Mouse (Mus musculus) liver, embryonic 15.5 days (tissue): ENCODE measurements around the gene H2-T24. TPM values are rescaled to one million over a fixed set of nuclear protein-coding genes. Genes with fewer than 3 reads are reported as not detected.
"Not testable (repeated sequence)": the region's sequence is repeated elsewhere in the genome, so short reads cannot be mapped to it uniquely, and the experiment has no call there.

Experiments
- ATAC-seq: fragments of 200-750 bp; cut with Nextera tagmentation; 2 replicates; pipeline ENCODE4 v1.8.0; 2017; ENCODE audit warnings: moderate number of reproducible peaks, mild to moderate bottlenecking, moderate library complexity; ENCODE audit not compliant: insufficient read depth
- H3K27ac ChIP-seq: fragments of 300-500 bp; sonication (generic); replicated peaks from 2 replicates; pipeline ENCODE4 v1.5.1; 2015; ENCODE audit warnings: mild to moderate bottlenecking, inconsistent platforms
- H3K27me3 ChIP-seq: fragments of 300-500 bp; sonication (generic); 2 replicates; pipeline ENCODE4 v1.6.1; 2015; ENCODE audit warnings: mild to moderate bottlenecking, inconsistent platforms
- H3K36me3 ChIP-seq: fragments of 300-500 bp; sonication (generic); replicated peaks from 2 replicates; pipeline ENCODE4 v1.6.1; 2015; ENCODE audit warnings: moderate library complexity, mild to moderate bottlenecking, inconsistent platforms
- H3K4me1 ChIP-seq: fragments of 300-500 bp; sonication (generic); replicated peaks from 2 replicates; pipeline ENCODE4 v1.6.1; 2015; ENCODE audit warnings: inconsistent platforms
- H3K4me2 ChIP-seq: fragments of 300-500 bp; sonication (generic); 2 replicates; pipeline ENCODE4 v1.6.1; 2015; ENCODE audit warnings: moderate library complexity, mild to moderate bottlenecking, inconsistent platforms
- H3K4me3 ChIP-seq: fragments of 300-500 bp; sonication (generic); replicated peaks from 2 replicates; pipeline ENCODE4 v1.5.1; 2015; ENCODE audit warnings: mild to moderate bottlenecking, inconsistent platforms
- H3K9ac ChIP-seq: fragments of 300-500 bp; sonication (generic); 2 replicates; pipeline ENCODE4 v1.6.1; 2015; ENCODE audit warnings: moderate library complexity, mild to moderate bottlenecking, inconsistent platforms
- H3K9me3 ChIP-seq: fragments of 300-500 bp; sonication (generic); replicated peaks from 2 replicates; pipeline ENCODE4 v1.6.1; 2016; ENCODE audit warnings: inconsistent platforms
- WGBS: fragments of 180-500 bp; shearing (Covaris S2); methylation state at CpG from one replicate; pipeline ENCODE4 v1.1.7; 2015; ENCODE audit warnings: mixed read lengths; ENCODE audit not compliant: insufficient replicate concordance; 5-methylcytosine and 5-hydroxymethylcytosine counted together
- polyA plus RNA-seq: library from polyadenylated mRNA; unstranded; fragments of >200 nt; fragmentation: Nextera tagmentation; extraction: Ambion mirVana; gene quantifications from 2 replicates; pipeline ENCODE4 v1.2.1, GENCODE M21; 2015

H2-T24 gene
- polyA plus RNA-seq, 1 experiment from 2014 or later = 8.2 TPM

- peak within 1 kb of the TSS; percentile 68 for H3K4me3 ChIP-seq
- not testable (repeated sequence) for H3K9me3 ChIP-seq, H3K36me3 ChIP-seq, H3K27me3 ChIP-seq
- H3K9ac ChIP-seq = peak within 1 kb of the TSS; percentile 69
- peaks cover 36% of the 10 kb centered on the region for H3K4me1 ChIP-seq
- peak within 1 kb of the TSS; percentile 76 for H3K27ac ChIP-seq
- under 1% methylated on average over 24 of the region's 25 CpGs for WGBS
- peak within 1 kb of the TSS; percentile 86 for H3K4me2 ChIP-seq
- ATAC-seq = peak; percentile 38
Observed at GRCm38 (mm10) chr17:36032351-36032875, 12.1 kb upstream of the H2-T24 start, which contains the start of gene H2-T23. TSS of gene H2-T23 (minus strand) at chr17:36032855.

- peak overlapping the region; percentile 68 for H3K4me3 ChIP-seq
- peak; percentile 41 for ATAC-seq
- H3K4me2 ChIP-seq = peak overlapping the region; percentile 86
- peak overlapping the region; percentile 69 for H3K9ac ChIP-seq
- H3K36me3 ChIP-seq, H3K27me3 ChIP-seq, H3K9me3 ChIP-seq: not testable (repeated sequence)
- 1% methylated on average over 40 of the region's 40 CpGs for WGBS
- H3K4me1 ChIP-seq = peaks cover 36% of the 10 kb centered on the region
- H3K27ac ChIP-seq = peak overlapping the region; percentile 76
Observed at GRCm38 (mm10) chr17:36031583-36032331, 11.4 kb upstream of the H2-T24 start.

- Histone ChIP-seq H3K4me1 (peaks cover 36% of the 10 kb centered on the region), H3K4me2 (peak overlapping the region; percentile 86), H3K9ac (peak overlapping the region; percentile 43), H3K27ac (peak overlapping the region; percentile 76), H3K4me3 (peak overlapping the region; percentile 68)
- not testable (repeated sequence) for H3K9me3 ChIP-seq, H3K27me3 ChIP-seq, ATAC-seq, H3K36me3 ChIP-seq
- 69% methylated on average over 8 of the region's 8 CpGs for WGBS
Observed at GRCm38 (mm10) chr17:36030703-36031582, 10.6 kb upstream of the H2-T24 start.

- H3K9me3 ChIP-seq, H3K9ac ChIP-seq, H3K4me3 ChIP-seq, H3K27me3 ChIP-seq, H3K36me3 ChIP-seq: not testable (repeated sequence)
- peaks cover 40% of the 10 kb centered on the region for H3K4me1 ChIP-seq
- peak overlapping the region; percentile 53 for H3K27ac ChIP-seq
- ATAC-seq = peak; percentile 23
- H3K4me2 ChIP-seq = peak overlapping the region; percentile 86
- 67% methylated on average over 4 of the region's 4 CpGs for WGBS
Observed at GRCm38 (mm10) chr17:36030046-36030702, 9.8 kb upstream of the H2-T24 start.

- no peak overlapping the region for H3K4me2 ChIP-seq
- no peak overlapping the region for H3K27ac ChIP-seq
- H3K9ac ChIP-seq = no peak overlapping the region
Observed at GRCm38 (mm10) chr17:36028879-36029619, 8.7 kb upstream of the H2-T24 start.

GRCm38 (mm10) chr17:36027663-36028062, 7.3 kb upstream of the H2-T24 start:
- Histone ChIP-seq H3K9ac (no peak overlapping the region), H3K4me1 (peaks cover 61% of the 10 kb centered on the region), H3K27me3 (no peaks in the 10 kb centered on the region; the same call in 1 of the 2 replicates), H3K27ac (no peak overlapping the region), H3K9me3 (no peaks in the 10 kb centered on the region), H3K4me3 (no peak overlapping the region), H3K36me3 (no peaks in the 10 kb centered on the region), H3K4me2 (no peak overlapping the region)
- ATAC-seq = no peak
- 79% methylated on average over 4 of the region's 4 CpGs for WGBS

More at GRCm38 (mm10) chr17:36028879-36029619, 8.7 kb upstream of the H2-T24 start:
- H3K27me3 ChIP-seq = no peaks in the 10 kb centered on the region; the same call in 1 of the 2 replicates
- H3K4me1 ChIP-seq = peaks cover 49% of the 10 kb centered on the region
- no peaks in the 10 kb centered on the region for H3K36me3 ChIP-seq
- ATAC-seq = no peak
- H3K4me3 ChIP-seq = no peak overlapping the region
- H3K9me3 ChIP-seq = no peaks in the 10 kb centered on the region
- WGBS = 76% methylated on average over 7 of the region's 7 CpGs

GRCm38 (mm10) chr17:36025901-36026300, 5.5 kb upstream of the H2-T24 start:
- Histone ChIP-seq H3K4me3 (no peak overlapping the region), H3K9me3 (no peaks in the 10 kb centered on the region), H3K9ac (no peak overlapping the region), H3K27me3 (no peaks in the 10 kb centered on the region), H3K36me3 (no peaks in the 10 kb centered on the region), H3K4me1 (peaks cover 67% of the 10 kb centered on the region), H3K27ac (no peak overlapping the region), H3K4me2 (no peak overlapping the region)
- ATAC-seq = no peak
- WGBS = 75% methylated on average over 4 of the region's 4 CpGs

- ATAC-seq = no peak
- peaks cover 64% of the 10 kb centered on the region for H3K4me1 ChIP-seq
Observed at GRCm38 (mm10) chr17:36025197-36025596, 4.8 kb upstream of the H2-T24 start.

GRCm38 (mm10) chr17:36023710-36024654, 3.6 kb upstream of the H2-T24 start:
- Histone ChIP-seq H3K9ac (no peak overlapping the region), H3K27me3 (no peaks in the 10 kb centered on the region), H3K36me3 (no peaks in the 10 kb centered on the region), H3K4me1 (peaks cover 66% of the 10 kb centered on the region), H3K9me3 (no peaks in the 10 kb centered on the region), H3K27ac (peak overlapping the region; percentile 56), H3K4me2 (peak overlapping the region; percentile 48), H3K4me3 (peak overlapping the region; percentile 4; the same call in 1 of the 2 replicates)
- ATAC-seq = no peak
- WGBS = 51% methylated on average over 9 of the region's 9 CpGs

More at GRCm38 (mm10) chr17:36025197-36025596, 4.8 kb upstream of the H2-T24 start:
- H3K27ac ChIP-seq = no peak overlapping the region
- H3K4me3 ChIP-seq = no peak overlapping the region
- H3K36me3 ChIP-seq = no peaks in the 10 kb centered on the region
- no peaks in the 10 kb centered on the region for H3K27me3 ChIP-seq
- H3K9ac ChIP-seq = no peak overlapping the region
- H3K4me2 ChIP-seq = no peak overlapping the region
- no peaks in the 10 kb centered on the region for H3K9me3 ChIP-seq
- 64% methylated on average over 5 of the region's 5 CpGs for WGBS
